Mouse (Mus musculus) CH12.LX (cell line): ENCODE results near the gene Thbs4. TPM values are rescaled to one million over a fixed set of nuclear protein-coding genes. Genes with fewer than 3 reads are reported as not detected.

Experiments used
- DNase-seq: peaks from one replicate; pipeline ENCODE4 v3.0.0-alpha.2; 2013; ENCODE audit errors: extremely low read depth
- H3K27ac ChIP-seq: 2 replicates; pipeline ENCODE4 v1.5.1; 2012; ENCODE audit warnings: low read depth, mild to moderate bottlenecking, control low read depth, moderate library complexity; ENCODE audit not compliant: insufficient read depth
- H3K27me3 ChIP-seq: replicated peaks from 2 replicates; pipeline ENCODE3; 2012; ENCODE audit warnings: inconsistent platforms
- H3K36me3 ChIP-seq, 2 experiments: replicated peaks in 1 of 2; 2 replicates each; pipeline versions ENCODE3 to v1.6.1; 2012; ENCODE audit warnings: inconsistent platforms in 1 of 2, low read length in 1 of 2, mild to moderate bottlenecking in 1 of 2, mixed read lengths in 1 of 2, moderate library complexity in 1 of 2; ENCODE audit not compliant: control insufficient read depth in 1 of 2, insufficient read depth in 1 of 2
- H3K4me1 ChIP-seq, 2 experiments: 2 replicates each; pipeline ENCODE4 v1.6.1; 2012; ENCODE audit warnings: inconsistent platforms in 1 of 2, moderate library complexity in 1 of 2; ENCODE audit not compliant: insufficient read depth in 2 of 2, control insufficient read depth in 1 of 2
- H3K4me2 ChIP-seq: 2 replicates; pipeline ENCODE4 v1.6.1; 2012; ENCODE audit warnings: low read depth, mild to moderate bottlenecking, control low read depth; ENCODE audit not compliant: poor library complexity, insufficient read depth, severe bottlenecking
- H3K4me3 ChIP-seq, 3 experiments: fragments of 150-350 bp in 1 of 3; sonication (generic) in 1 of 3; replicated peaks in 1 of 3; 2 replicates each; pipeline versions ENCODE3 to v1.5.1; 2011 to 2012; ENCODE audit warnings: low read depth in 2 of 3, low read length in 2 of 3, mild to moderate bottlenecking in 2 of 3, moderate library complexity in 2 of 3, control low read depth in 1 of 3, improper control_type of control experiment in 1 of 3, inconsistent platforms in 1 of 3, mixed read lengths in 1 of 3; ENCODE audit not compliant: poor library complexity in 1 of 3
- H3K79me2 ChIP-seq: replicated peaks from 2 replicates; pipeline ENCODE4 v1.6.1; 2012; ENCODE audit warnings: mild to moderate bottlenecking, moderate library complexity; ENCODE audit not compliant: control insufficient read depth, poor library complexity, insufficient read depth, severe bottlenecking; ENCODE audit errors: extremely low read depth
- H3K9ac ChIP-seq: 2 replicates; pipeline ENCODE4 v1.6.1; 2012; ENCODE audit warnings: low read depth, mild to moderate bottlenecking, control low read depth, moderate library complexity; ENCODE audit not compliant: insufficient read depth
- H3K9me3 ChIP-seq: replicated peaks from 2 replicates; pipeline ENCODE3; 2012; ENCODE audit warnings: low read length, inconsistent platforms, mixed read lengths
- CHD2 ChIP-seq: IDR thresholded peaks from 2 replicates; pipeline ENCODE4 v1.6.1; 2011; ENCODE audit warnings: low read length, improper control_type of control experiment
- EP300 ChIP-seq: IDR thresholded peaks from 2 replicates; pipeline ENCODE4 v1.6.1; 2011; ENCODE audit warnings: low read length, improper control_type of control experiment
- GABPA ChIP-seq: IDR thresholded peaks from 2 replicates; pipeline ENCODE4 v1.6.1; 2012; ENCODE audit warnings: low read depth, low read length, improper control_type of control experiment, inconsistent platforms; ENCODE audit not compliant: insufficient replicate concordance
- IRF4 ChIP-seq: IDR thresholded peaks from 2 replicates; pipeline ENCODE4 v1.6.1; 2014; ENCODE audit warnings: low read depth, mild to moderate bottlenecking, inconsistent platforms, low read length, improper control_type of control experiment
- KAT2A ChIP-seq: IDR thresholded peaks from 2 replicates; pipeline ENCODE4 v1.6.1; 2012; ENCODE audit warnings: low read length, improper control_type of control experiment, inconsistent platforms; ENCODE audit not compliant: insufficient replicate concordance
- MEF2A ChIP-seq: IDR thresholded peaks from 2 replicates; pipeline ENCODE4 v1.6.1; 2014; ENCODE audit warnings: low read depth, mild to moderate bottlenecking, inconsistent platforms, low read length, improper control_type of control experiment, borderline replicate concordance
- MYC ChIP-seq: IDR thresholded peaks from 2 replicates; pipeline ENCODE4 v1.6.1; 2011; ENCODE audit warnings: low read depth, mild to moderate bottlenecking, improper control_type of control experiment, low read length
- NRF1 ChIP-seq: IDR thresholded peaks from 2 replicates; pipeline ENCODE4 v1.6.1; 2014; ENCODE audit warnings: low read depth, mild to moderate bottlenecking, inconsistent platforms, low read length, improper control_type of control experiment, moderate library complexity
- RCOR1 ChIP-seq: conservative IDR thresholded peaks from 2 replicates; pipeline ENCODE4 v1.6.1; 2012; ENCODE audit warnings: low read depth, mild to moderate bottlenecking, inconsistent platforms, low read length, improper control_type of control experiment
- SMC3 ChIP-seq: IDR thresholded peaks from 2 replicates; pipeline ENCODE4 v1.6.1; 2011; ENCODE audit warnings: low read depth, low read length, improper control_type of control experiment
- USF1 ChIP-seq: IDR thresholded peaks from 2 replicates; pipeline ENCODE4 v1.6.1; 2014; ENCODE audit warnings: low read depth, mild to moderate bottlenecking, inconsistent platforms, low read length, improper control_type of control experiment
- USF2 ChIP-seq: conservative IDR thresholded peaks from 2 replicates; pipeline ENCODE4 v1.6.1; 2011; ENCODE audit warnings: low read depth, low read length, improper control_type of control experiment
- ZMIZ1 ChIP-seq: IDR thresholded peaks from 2 replicates; pipeline ENCODE4 v1.6.1; 2012; ENCODE audit warnings: low read depth, mild to moderate bottlenecking, inconsistent platforms, low read length, improper control_type of control experiment
- ZNF384 ChIP-seq: IDR thresholded peaks from 2 replicates; pipeline ENCODE4 v1.6.1; 2012; ENCODE audit warnings: low read depth, low read length, improper control_type of control experiment, inconsistent platforms
- dilution Hi-C: fragments of 300-500 bp; cut with MboI; formaldehyde crosslinking; loops from 2 replicates; pipeline ENCODE4 v1.14.3; 2020; ENCODE audit warnings: low sequenced_read_pairs; ENCODE audit not compliant: extremely low pct_unique_long_range_greater_than_20kb, extremely low pct_ligation_motif_present
- in situ Hi-C: fragments of 300-500 bp; cut with MboI; formaldehyde crosslinking; loops from 3 replicates; pipeline ENCODE4 v1.14.3; 2019; ENCODE audit warnings: low sequenced_read_pairs, low pct_ligation_motif_present, low pct_unique_long_range_greater_than_20kb, mixed read lengths
- polyA plus RNA-seq: library from polyadenylated mRNA; unstranded; fragments of >175 nt; gene quantifications from 2 replicates; pipeline ENCODE4 v1.2.1, GENCODE M21; 2012; ENCODE audit warnings: low read depth; ENCODE audit not compliant: insufficient read length
- total RNA-seq, 2 experiments: library from RNA; depleted of rRNA; stranded (reverse); fragments of 300-350 nt in 1 of 2; fragments of >200 nt in 1 of 2; gene quantifications; 2 replicates each; pipeline ENCODE4 v1.2.3; 2012 to 2014

The Thbs4 gene
- total and polyA plus RNA-seq, 3 experiments: not detected

DNA sequence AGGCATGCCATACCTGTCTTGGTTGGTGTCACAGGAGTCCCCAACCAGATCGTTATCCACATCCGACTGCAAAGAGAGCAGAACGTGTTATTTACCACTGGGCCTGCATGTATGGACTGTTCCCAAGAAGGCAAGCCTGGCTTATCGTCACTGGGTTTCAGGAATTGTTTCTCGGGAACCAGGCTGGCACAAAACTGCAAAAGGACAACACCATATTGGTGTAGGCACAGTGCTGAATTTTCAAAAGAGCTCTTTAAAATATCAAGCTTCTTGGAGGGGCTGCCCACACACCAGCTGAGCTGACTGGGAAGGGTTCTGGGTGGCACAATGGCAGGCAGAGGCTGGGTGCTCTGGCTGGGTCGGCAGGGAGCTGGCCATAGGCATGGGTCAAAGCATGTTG lies 34.1 kb downstream of the Thbs4 start:
- Histone ChIP-seq H3K4me1 (no peaks in the 10 kb centered on the region), H3K4me3 (no peak overlapping the region), H3K9ac (no peak overlapping the region), H3K79me2 (no peaks in the 10 kb centered on the region), H3K9me3 (no peaks in the 10 kb centered on the region), H3K27ac (no peak overlapping the region), H3K27me3 (no peaks in the 10 kb centered on the region), H3K36me3 (no peaks in the 10 kb centered on the region), H3K4me2 (no peak overlapping the region)
- dilution Hi-C loops: no loop called here
- DNase-seq: no peak
- in situ Hi-C loops: loop anchor here (25.0 kb wide), 3 partner anchors 502 to 952 kb away; no protein-coding TSS in a partner anchor
- TF ChIP-seq ZNF384 (no peak), KAT2A (no peak), USF1 (no peak), RCOR1 (no peak), SMC3 (no peak), MEF2A (no peak)

DNA sequence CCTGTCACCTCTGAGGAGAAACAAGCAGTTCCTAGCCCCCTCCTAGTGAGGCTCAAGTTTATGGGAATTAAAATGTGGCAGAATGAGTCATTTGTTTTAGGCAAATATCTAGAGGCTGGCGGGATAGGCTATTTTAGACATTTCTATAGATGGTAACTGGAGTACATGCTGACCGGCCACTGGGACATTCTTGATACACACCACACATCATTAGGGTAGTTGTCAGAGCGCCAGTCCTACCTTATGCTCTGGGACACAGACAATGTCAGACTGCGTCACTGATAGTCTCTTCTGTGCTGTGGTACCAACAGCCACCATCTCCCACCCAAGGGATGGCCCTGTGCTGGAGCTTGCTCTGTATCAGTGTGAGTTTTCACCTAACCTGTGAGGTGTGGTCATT lies 35.5 kb downstream of the Thbs4 start:
- no peaks in the 10 kb centered on the region for H3K27me3 ChIP-seq
- TF ChIP-seq EP300 (no peak), MYC (no peak), ZNF384 (no peak)
- no peaks in the 10 kb centered on the region for H3K79me2 ChIP-seq
- no peak overlapping the region for H3K4me3 ChIP-seq
- no peak overlapping the region for H3K4me2 ChIP-seq
- no peak overlapping the region for H3K27ac ChIP-seq
- no peaks in the 10 kb centered on the region for H3K9me3 ChIP-seq
- no peak overlapping the region for H3K9ac ChIP-seq
- dilution Hi-C loops: no loop called here
- H3K36me3 ChIP-seq: no peaks in the 10 kb centered on the region
- DNase-seq: no peak
- H3K4me1 ChIP-seq: no peaks in the 10 kb centered on the region
- in situ Hi-C loops: loop anchor here (10.0 to 25.0 kb wide), 5 partner anchors 206 to 953 kb away; no protein-coding TSS in a partner anchor

- Histone ChIP-seq H3K27me3 (no peaks in the 10 kb centered on the region), H3K9ac (no peak overlapping the region), H3K4me1 (no peaks in the 10 kb centered on the region), H3K36me3 (no peaks in the 10 kb centered on the region), H3K9me3 (no peaks in the 10 kb centered on the region), H3K27ac (no peak overlapping the region), H3K4me3 (no peak overlapping the region), H3K4me2 (no peak overlapping the region), H3K79me2 (no peaks in the 10 kb centered on the region)
- dilution Hi-C loops: no loop called here
- DNase-seq: no peak
- TF ChIP-seq GABPA (no peak), IRF4 (no peak), CHD2 (no peak), MEF2A (no peak), EP300 (no peak), NRF1 (no peak), ZMIZ1 (no peak), USF2 (no peak)
- in situ Hi-C loops: loop anchor here (10.0 to 25.0 kb wide), 5 partner anchors 207 to 954 kb away; no protein-coding TSS in a partner anchor
Measured at GRCm38 (mm10) chr13:92757972-92758585, 36.5 kb downstream of the Thbs4 start.
